Mouse (Mus musculus) hematopoietic multipotent progenitor cell, adult 10-12 weeks (in vitro differentiated cells): ENCODE data around the gene Dusp11. TPM values are rescaled to one million over a fixed set of nuclear protein-coding genes. Genes with fewer than 3 reads are reported as not detected.

Experiments used
- polyA plus RNA-seq: library from polyadenylated mRNA; stranded (reverse); fragments of >175 nt; gene quantifications from 2 replicates; pipeline ENCODE4 v1.2.3, GENCODE M21; 2012; ENCODE audit warnings: low replicate concordance

Gene Dusp11
- polyA plus RNA-seq, result 61.0 and 73.2 TPM in 2 replicates

DNA sequence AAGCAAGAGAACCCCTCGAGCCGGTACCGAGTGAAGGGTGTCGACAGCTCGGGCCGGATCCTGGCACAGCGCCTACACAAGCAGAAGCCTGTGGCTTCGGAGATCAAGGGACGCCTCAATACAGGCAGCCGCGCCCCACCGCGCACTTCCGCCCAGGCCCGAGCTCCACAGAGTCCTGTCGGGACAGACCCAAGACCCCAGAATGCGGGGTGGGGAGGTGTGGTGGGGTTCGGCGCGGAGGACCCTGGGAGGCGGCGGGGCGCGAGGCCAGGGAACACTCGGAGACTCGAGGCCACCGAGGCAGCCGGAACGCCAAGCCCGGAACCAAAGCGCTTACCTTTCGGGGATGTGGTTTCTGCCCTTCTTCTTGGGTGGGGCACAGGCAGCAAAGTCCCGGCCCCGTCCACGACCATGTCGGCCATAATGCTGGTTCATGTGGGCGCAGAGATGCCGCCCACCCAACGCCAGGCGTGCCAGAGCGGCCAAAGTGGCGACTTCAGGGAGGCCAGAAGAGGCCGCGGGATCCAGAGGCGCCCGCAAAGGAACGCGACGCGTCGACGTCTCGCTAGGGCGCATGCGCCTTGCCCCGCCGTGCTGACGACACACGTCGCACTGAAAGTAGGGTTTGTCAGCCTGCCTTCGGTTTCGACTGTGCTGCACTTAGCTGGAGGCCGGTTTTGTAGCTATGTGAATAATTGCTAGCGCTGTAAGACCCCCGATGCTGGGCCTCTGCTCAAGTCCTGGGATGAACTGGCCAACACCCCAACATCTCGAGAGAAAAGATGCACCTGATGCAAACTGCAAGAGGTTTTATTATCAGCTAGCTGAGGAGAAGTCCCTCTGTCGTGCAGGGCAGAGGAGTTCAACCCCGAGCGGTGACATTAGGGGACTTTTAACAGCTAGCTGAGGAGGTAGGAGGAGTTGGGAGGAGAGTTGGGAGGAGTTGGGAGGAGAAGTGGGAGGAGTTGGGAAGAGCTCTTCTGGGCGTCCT is at the start of gene Dusp11:
Gene Dusp11 (minus strand): TSS at position 567 of the 991 bp plus-strand sequence.

DNA sequence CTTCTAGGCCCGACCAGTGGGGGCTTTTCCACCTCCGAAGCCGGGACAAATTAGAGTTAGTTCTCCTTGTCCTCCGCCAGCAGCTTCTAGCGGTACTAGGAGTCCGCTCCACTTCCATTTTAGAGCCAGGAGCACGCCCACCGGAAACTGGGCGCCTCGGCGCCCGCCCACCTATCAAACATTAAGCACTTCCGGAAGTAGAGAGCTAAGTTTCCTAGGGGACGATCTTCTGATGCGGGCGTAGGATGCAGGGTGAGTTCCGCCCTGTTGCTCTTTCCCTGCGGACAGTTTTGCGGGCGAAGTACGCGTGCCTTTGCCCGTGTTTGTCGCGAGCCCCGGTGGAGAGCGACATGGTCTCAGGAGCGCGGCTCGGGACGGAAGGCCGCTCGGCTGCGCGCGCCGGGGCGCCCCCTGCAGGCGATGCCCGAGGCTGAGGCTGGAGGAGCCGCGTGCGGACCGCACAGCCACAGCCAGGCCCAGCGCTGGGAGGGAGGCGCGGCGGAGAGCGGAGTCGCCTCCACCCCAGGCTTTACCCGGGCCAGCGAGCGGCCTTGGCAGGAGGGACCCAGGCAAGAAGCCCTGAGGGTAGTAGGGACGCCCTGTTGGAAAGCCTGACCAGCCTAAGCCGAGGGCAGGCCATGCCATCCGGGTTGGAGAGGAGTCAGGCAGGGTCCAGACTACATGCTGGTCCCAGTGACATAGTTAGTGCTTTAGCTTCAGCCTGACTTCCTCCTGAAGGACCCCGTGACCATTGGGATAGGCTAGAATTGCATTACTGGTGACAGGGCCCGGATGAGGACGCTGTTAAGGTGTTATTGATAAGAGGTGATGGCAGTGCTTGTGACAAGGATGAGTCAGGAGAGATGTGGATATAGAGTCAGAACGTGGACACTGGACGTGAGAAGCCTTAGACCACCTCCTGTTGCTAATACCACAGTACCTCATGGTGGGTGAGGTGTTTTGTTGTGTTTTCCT is 45.6 kb downstream of the Dusp11 start, which contains the start of gene Nat8f1:
Gene Nat8f1 (minus strand): TSS at position 149 of the 975 bp plus-strand sequence.

DNA sequence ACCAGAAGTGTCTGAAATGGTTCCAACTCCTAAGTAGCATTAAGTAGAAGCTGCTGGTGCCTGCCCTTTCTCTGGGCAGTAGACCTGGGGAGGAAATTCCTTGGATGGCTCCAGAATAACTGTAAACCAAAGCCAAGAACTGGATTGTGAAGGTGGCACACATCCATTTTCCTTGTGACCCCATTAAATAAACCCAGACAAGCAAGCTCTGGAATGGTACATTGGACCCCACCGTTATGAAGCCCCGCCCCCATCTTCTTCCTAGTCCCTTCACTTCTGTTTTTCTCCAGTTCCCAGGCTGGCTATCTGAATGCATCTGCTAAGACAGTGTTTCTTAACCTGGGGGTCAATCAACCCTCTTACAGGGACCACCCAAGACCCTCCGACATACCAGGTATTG is 49.9 kb downstream of the Dusp11 start, which contains the start of gene Tprkb:
Gene Tprkb (plus strand): TSS at position 279 of the 400 bp plus-strand sequence.

DNA sequence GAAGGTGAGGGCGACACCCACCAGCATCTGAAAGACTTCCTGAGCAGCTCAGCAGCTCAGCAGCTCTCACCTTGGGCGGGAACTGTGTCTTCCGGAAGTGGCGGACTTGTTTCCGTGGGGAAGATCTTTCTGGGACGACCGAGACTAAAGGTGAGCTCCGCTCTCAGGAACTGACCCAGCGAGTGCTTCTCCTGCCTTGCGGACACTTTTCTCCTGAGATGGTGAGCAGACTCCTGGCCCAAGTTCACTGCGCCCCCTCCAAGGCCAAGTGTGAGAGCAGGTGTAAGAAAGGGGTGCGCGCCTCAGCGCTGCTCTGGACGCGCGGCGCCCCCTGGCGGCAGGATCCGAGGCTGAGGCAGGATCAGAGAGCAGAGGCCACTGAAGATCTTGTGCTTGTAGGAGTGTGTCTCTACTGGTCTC is 56.8 kb downstream of the Dusp11 start, which contains the start of gene Nat8f4:
Gene Nat8f4 (minus strand): TSS at position 243 of the 420 bp plus-strand sequence.

Other genes starting within 250 kb of the Dusp11 start
- gene Nat8f7, start 248.5 kb downstream of the Dusp11 start, polyA plus RNA-seq, result not detected in 2 replicates
- gene Nat8f3, start 195.9 kb downstream of the Dusp11 start, polyA plus RNA-seq, result not detected in 2 replicates
- gene Nat8f6, start 140.7 kb downstream of the Dusp11 start, polyA plus RNA-seq, result 0.15 TPM in 1 of 2 replicates, not detected in the other
- gene Nat8f5, start 140.7 kb downstream of the Dusp11 start, polyA plus RNA-seq, result not detected in 2 replicates
- gene Nat8, start 129.6 kb downstream of the Dusp11 start, polyA plus RNA-seq, result not detected in 2 replicates
- gene Nat8f2, start 92.5 kb downstream of the Dusp11 start, polyA plus RNA-seq, result not detected in 2 replicates
- gene Nat8f4, start 56.8 kb downstream of the Dusp11 start, polyA plus RNA-seq, result 0.22 and 0.34 TPM in 2 replicates
- 2.4 and 3.2 TPM in 2 replicates for gene Tprkb, start 49.8 kb downstream of the Dusp11 start, polyA plus RNA-seq
- gene Nat8f1, start 46.0 kb downstream of the Dusp11 start, polyA plus RNA-seq, result 0.23 and 1.2 TPM in 2 replicates
- gene Figla, start 54.5 kb upstream of the Dusp11 start, polyA plus RNA-seq, result not detected in 2 replicates
- gene Add2, start 67.0 kb upstream of the Dusp11 start, polyA plus RNA-seq, result 2.4 and 22.5 TPM in 2 replicates
- gene Tgfa, start 233.6 kb upstream of the Dusp11 start, polyA plus RNA-seq, result 0.39 and 0.42 TPM in 2 replicates